Mouse (Mus musculus): ENCODE data around the gene Prss35.
A peak's percentile ranks its signal among the peaks of the same experiment; 100 is the strongest.

Prss35 gene

DNA sequence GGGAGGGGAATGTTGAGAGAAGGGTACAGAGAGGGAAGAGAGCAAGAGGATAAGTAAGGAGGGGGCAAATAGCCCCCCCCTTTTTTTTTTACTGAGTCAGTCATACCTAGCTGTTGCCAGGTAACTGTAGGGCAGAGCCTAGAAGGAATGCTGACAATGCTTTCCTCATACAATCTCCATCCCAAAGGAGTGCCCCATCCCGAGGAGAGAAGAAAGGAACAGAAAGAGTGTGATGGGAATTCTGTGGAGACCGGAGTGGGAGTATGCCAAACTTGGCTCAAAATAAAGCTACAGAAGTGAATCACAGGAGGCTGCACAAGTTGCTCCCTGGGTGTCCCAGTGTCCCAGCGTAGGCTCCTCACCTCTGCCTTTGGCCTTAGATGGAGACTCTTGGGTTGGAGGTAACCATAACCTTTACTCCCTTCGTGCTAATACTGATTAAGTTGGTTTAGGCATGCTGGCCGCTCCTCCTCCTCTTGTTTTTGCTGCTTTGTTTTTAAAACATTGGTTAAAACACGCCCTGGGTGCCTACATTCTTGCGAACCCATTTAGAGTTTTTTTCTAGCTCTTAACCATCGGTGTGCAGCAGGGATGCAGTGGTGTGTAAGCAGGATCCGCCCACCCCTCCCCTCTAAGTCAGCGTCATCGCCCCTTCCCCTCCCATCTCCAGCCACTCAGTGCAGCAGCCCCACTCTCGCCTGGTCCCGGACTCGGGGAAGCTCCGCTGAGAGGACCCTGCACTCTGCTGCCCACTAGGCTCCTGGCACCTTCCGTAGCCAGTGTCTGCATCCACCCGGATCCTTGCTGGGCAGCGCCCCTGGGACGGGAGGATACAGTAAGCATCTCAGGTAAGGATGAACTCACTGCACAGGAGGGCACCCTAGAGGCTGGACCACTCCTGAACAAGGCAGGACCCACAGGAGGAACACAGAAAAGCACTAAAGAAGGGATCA lies at the start of gene Prss35:
Gene Prss35, plus strand, starts transcription at position 691 of the 953 bp plus-strand sequence.
- DNase-seq (ENCODE audit: low spot score), result peak; percentile 28

DNA sequence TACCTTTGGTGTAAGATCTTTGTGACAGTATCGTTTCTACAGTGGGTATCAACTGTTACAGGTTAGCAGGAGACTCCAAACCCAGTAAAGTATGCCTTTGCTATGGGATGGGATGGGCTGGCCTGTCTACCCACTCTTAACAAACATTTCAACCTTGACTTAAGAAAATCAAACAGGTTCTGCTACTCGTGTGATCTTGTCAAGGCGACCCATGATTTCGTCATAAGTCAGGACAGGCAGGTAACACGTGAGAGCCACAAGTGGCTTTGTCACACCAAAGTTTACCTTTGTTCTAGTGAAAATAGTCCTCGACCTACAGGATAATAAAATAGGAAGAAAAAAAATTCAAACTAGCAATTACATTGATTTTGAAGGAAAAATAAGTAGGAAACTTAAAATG lies 49.5 kb upstream of the Prss35 start:
- DNase-seq (ENCODE audit: low spot score), result no peak

DNA sequence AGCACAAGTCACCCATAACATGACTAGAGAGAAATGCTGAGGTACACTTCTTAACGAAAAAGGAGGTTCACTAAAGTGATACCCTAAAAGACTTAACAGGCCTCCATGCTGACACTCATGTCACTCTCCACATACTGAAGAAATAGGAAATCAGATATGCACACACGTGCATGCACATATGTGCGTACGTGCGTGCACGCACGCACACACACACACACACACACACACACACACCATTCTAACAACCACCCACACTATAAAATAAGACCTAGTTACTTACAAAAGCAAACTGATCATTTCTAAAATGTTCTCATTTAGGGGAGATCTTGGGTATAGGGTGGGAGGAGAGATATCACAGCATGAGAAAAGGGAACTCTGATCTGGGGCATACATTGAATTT lies 48.8 kb upstream of the Prss35 start:
- DNase-seq (ENCODE audit: low spot score), result no peak

DNA sequence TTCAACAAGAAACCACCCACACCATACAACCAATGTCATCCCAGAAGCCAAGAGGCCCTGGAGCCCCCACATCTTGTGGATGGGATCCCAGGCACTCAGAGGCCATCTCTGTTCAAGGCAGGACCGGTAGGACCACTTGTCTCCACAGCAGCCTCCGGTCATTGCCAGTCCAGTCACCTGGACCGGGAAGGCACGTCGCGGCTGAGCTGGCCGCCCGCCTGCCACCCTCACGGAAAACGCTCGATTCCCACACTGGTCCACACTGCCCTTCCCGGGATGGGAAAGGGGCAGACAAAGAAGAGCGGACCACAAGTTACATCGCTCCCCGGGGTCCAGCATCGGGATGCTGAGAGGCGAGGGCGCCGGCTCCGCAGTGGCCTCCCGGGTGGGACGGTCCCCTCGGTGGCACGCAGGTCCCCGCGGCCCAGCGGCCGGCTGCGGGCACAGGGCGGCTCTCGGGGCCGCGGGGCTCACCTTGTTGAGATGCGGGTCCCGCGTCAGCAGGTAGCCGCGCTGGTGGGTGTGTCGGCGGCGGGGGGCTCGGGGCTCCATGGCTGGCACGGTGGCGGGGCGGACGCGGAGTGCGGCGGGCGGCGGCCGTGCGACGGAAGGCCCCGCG lies 48.1 kb upstream of the Prss35 start:
- DNase-seq (ENCODE audit: low spot score), result peak; percentile 13

DNA sequence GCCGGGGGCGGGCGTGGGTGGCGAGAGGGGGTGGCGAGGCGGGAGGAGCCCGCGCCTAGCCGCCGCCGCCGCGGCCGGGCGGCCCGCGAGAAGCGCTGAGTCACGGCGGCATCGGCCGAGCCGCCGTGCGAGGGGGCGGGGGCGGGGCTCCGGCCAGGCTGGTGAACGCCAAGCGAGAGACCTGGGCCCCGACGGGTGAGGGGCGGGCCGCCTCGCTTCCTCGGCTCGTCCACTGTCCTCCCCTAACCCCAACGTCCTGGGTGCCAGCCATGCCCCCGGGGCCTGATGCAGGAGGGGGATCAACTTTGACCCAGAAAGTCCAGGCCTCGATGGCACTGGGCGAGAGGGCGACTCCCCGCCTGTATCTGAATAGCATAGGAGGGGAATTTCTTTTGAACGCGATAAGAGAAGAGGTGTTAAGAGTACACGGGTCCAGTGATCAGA lies 47.6 kb upstream of the Prss35 start, which contains the start of gene Me1:
Gene Me1, minus strand, starts transcription at position 136 of the 444 bp plus-strand sequence.
- peak; percentile 26 for DNase-seq (ENCODE audit: low spot score)

DNA sequence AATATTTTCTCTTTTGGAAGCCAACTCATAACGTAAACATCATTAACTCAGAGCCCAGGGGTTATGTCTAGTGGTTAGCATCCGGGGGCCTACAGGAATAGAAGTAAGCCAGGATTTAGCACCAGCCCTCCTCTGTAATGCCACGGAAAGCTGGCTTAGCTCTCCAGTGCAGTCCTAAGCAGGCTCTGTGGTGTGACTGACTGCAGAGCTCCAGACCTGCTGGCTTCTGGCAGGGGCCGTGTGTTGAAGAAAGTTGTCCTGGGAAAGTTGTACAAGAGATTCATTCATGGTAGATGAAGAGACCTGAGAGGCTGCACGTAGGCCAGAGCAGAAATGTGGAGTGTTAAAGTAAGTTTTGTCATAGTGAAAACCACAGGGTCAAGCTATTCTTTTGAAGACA lies 42.2 kb upstream of the Prss35 start:
- no peak for DNase-seq (ENCODE audit: low spot score)

DNA sequence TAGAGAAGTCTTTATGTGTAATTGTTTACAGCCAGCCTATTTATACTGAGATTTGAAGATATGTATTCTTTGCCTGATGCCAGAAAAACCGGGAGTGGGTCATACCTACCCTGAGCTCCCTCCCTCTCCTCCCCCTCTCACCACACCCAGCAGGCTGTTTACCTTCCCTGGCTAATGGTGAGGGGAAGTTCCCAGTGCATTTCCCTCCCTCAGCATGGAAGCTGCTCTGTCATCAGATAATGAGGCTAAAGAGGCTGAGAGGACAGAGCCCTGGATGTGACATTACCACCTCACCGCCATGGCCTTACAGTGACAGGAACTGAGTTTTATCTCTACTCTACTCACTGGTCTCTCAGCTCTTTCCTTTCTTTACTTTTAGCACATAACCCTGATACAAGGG lies 41.6 kb upstream of the Prss35 start:
- no peak for DNase-seq (ENCODE audit: low spot score)

DNA sequence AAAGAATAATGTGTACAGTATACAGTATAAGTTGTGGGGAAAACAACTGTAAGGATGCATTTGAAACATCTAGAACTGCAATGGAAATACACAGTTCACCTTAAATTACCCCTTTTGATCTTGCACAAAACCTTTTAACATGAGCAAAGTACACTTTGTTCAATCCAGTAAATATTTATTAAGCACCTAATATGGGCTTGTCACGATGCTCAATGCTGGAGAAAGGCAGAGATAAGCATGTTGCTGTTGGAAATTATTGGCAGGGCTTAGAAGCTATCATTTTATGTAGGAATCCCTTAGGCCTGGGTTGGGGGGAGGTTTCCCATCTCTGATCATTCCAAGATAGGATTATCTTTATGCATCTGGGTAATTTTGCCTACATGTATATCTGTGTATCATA lies 36.0 kb upstream of the Prss35 start:
- DNase-seq (ENCODE audit: low spot score), result no peak

DNA sequence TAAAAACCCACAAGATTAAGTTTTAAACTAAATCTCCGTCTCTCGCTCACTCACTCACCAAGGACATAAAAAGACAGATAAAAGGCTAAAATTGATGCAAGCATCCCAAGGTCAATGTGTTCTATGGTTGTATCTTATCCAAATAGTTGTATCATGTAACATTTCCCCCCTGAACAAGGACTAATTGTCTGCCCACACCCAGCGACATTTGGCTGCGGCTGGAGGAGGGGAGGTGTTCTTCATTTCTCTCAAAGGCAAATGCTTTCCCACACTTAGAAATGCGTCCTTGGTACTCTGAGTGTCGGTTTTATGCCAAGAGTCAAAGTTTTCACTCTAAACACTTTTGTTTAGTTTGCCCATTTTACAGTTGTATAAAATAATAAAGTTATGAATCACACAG lies 34.5 kb upstream of the Prss35 start:
- DNase-seq (ENCODE audit: low spot score), result no peak

DNA sequence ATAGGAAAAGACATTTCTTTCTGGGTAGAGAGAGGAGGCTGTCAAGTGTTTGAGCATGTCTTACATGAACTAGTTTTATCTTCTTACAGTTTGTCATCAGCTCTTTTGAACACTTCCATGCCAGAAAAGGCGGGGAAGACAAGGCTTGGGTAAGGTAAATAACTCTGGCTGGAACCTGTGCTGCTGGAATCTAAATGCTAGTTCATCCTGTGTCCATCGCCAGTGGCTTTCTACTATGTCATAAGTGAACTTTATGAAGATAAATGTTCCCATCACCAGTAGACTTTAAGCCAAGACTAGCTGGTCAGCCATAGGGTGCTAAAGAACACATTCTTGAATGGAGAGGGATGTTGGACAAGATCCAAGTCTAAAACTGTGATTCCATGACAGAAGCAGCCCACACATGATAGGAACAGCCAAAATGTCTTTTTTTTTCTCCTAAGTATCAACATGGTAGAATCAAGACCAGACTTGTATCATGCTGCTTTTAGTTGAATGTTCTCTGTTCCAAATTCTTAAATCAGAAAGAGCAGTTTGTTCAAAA lies 33.3 kb upstream of the Prss35 start:
- no peak for DNase-seq (ENCODE audit: low spot score)

DNA sequence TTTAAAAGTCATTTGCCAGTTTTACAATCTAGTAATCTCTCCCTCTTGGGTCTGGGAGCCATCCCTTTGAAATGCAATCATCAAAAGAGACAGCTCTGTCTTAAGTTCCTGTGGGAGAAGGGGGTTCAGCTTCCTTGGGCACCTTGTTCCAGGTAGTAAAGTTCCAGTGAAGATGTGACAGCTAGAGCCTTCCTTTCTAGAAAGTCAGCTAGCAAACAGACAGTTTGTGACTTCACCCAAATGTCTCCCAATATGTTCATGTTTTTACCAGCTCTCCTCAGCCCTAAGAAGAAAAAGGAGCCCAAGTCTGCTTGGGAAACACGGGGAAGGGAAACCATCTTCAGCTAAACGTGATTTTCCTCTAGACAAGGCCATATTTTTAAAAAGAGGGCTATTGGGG lies 30.8 kb upstream of the Prss35 start:
- DNase-seq (ENCODE audit: low spot score), result no peak

DNA sequence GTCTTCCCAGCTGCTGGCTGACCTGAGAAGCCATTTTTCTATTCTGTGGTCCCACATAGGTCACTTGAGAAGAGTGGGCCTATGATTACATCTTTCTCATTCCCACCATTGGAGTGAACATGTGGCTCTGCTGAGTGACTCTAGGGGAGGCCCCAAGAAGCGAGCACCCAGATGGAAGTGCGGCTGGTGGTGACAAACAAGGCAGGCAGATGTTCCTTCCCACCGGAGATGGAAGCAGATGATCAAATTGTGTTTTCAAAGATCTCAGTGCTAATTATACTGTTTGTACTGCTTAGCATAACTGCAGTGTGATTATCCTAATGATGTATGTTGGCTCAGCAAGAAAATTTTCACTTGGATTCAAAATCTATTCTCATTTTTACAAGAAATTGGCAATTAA lies 29.4 kb upstream of the Prss35 start:
- no peak for DNase-seq (ENCODE audit: low spot score)

DNA sequence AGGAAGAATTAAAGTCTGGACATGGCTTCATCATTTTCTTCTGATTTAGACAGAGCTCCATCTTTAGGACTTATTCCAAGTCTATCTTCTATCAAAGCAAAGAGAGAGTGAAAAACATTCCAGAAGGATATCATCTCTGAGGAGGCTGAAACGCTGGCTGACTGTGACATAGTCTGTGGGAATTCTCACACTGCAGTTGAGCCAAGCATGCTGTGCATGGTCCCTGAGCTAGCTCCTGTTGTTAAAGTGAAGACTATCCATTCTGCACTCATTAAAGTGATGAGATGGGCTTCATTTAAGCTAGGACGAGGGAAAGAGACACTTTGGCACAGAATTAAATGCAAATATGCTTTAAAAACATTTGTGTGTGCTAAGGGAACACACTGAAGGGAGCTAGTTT lies 26.9 kb upstream of the Prss35 start:
- no peak for DNase-seq (ENCODE audit: low spot score)

DNA sequence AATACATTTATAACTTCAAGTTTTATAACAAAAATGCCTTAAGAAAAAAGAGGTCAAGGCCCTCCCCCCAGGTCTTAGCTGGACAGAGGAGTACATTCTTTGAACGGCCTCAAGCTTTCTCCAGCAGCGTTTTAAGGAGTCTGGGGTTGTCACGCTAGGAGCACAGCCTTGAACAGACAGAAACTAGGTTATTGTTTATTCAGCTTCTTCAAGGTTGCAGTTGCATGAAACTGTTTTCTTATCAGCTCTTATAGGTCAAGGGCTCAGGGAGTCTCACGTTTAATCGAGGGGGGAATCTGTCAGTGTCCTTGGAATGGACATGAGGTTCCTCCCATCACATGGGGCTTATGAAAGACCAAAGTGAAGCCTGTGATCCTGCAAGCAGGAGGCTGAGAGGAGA lies 26.3 kb upstream of the Prss35 start:
- no peak for DNase-seq (ENCODE audit: low spot score)

DNA sequence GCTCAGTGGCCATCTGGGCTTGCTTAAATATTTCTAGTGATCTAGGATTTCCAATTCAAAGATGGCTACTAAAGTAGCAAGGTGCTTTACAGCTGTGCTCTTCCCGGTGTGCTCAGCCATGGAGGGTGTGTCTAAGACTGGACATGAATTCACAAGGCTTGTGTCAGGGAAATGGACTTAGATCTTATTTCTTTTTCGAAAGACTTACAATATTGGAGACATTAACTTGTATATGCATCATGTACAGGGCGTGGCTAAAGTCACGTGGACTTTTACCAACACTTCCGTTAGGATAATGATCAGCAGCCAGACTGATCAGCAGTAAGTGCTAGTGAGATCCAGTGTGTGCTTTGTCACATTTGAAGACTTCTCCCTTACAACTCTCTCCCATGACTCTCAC lies 23.2 kb upstream of the Prss35 start:
- DNase-seq (ENCODE audit: low spot score), result no peak

DNA sequence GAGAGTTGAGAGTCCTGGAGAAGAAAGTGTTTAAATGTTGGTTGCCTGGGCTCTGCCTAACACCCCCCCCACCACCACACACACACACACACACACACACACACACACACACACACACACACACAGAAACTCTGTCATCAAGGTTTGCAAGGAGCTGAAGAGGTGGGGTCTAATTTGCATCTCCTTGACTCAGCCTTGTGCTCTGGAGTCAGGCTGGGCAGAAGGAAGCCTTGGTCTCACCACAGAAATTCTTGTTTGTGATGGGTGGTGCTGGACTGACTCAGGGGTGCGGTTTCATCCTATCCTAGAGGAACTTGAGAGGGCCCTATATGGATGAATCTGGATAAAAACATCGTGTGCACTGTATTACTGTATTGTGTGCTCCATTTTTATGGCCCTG lies 22.7 kb upstream of the Prss35 start:
- DNase-seq (ENCODE audit: low spot score), result no peak

DNA sequence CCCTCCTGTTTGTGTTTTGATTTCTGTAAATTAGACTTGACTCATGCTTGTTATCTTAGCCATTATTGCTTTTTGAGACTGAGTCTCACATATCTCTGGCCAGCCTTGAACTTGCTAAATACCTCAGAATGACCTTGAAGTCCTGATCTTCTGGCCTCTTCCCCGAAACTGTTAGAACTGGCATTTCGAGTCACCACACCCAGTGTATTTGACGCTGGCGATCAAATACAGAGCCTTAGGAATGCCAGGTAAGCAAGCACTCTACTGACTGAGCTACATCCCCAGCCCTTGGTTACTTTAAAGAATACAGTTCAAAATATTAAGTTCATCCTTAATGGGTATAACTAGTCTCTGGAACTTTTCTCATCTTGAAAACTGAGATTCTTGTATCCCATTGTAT lies 18.4 kb upstream of the Prss35 start:
- DNase-seq (ENCODE audit: low spot score), result no peak

DNA sequence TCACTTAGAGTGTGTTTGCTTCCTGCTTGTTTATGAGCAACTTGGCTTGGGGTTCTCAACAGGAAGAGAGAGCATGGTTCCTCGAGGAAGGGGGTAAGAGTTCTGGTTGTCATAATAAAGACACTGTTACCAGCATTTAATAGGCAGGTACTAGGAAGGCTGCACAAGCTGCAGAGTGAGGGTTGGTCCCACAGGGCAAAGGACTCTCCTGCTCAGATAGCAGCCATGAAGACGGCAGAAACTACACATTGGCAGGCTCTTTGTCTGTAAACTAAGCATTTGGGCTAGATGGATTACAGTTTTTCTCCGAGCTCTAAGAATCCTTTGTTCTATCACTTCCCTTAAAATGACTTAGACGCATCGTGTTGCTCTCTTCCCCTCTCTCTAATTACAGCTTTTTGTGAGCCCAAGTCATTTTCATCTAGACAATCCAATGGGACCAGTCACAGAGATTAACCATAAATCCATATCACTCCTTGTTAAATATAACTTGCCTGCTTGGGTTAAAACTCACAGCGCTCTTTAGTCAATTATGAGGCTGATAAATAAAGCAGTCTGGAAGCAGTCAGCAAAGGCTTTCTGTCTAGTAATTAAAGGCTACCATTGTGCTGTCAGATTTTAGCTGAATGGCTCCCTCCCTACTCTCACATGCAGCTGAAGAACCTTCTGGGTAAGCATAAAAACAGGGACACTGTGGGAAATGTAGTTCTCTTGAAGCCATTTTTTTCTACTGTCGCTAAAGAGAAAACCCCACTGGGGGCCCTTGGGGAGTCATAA lies 17.7 kb upstream of the Prss35 start:
- DNase-seq (ENCODE audit: low spot score), result no peak

DNA sequence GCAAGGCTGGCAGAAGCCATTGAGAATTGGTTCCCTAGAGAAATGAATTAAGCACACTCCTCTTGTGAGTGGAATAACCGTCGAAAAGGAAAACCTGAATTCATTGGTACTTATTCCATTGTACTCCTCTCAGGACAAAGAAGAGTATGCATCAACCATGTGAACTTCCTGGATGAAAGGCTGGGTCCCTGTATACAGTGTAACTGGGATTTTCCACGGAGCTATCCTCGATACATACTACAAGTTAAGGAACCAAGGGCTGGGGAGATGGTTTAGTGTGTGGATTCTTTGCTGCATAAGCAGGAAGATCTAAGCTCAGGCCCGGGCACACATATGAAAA lies 17.1 kb upstream of the Prss35 start:
- DNase-seq (ENCODE audit: low spot score), result no peak

DNA sequence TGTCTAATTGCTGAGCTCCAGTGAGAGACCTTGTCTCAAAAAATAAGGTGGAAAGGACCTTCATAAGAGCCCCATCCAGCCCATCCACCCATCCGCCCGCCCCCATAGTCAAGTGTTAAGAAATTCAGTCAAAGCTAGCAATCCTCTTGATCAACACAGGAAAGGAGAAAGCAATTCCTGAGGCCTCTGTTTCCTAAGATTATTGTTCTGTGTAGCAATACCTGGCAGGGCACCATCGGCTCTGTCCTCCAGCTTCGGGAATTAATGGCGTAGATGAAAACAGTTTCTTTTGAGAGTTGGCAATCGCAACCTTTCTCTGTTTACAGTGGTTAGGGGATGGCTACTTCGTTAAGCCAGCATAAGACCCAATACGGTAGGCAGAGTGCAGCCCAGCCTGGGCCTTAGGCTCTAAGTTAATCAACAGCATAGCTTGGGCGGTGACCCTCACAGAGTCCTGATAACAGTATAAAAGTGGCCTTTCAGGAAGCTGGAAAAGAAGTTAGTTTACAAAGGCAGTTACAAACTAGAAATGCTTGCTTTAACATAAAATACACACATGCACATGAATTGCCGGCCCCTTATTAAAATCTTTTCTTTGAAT lies 15.1 kb upstream of the Prss35 start:
- no peak for DNase-seq (ENCODE audit: low spot score)

DNA sequence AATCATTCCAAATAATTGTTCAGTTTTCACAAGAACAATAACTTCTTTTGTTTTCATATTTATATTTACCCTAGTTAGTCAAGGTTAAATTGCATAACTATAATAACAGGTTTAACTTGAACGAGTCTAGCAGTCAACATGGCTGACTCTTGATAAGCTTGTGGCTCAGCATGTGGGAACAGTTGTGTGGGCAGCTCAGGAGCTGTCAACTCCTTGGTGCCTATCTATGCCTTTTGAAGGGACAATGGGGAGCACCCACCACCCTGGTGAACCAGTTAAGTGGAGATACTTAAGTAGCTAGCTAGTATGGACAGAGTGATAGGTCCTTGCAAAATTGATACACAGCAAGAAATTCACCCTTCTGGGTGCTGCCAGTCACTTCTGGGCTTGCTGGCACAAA lies 14.4 kb upstream of the Prss35 start:
- no peak for DNase-seq (ENCODE audit: low spot score)

DNA sequence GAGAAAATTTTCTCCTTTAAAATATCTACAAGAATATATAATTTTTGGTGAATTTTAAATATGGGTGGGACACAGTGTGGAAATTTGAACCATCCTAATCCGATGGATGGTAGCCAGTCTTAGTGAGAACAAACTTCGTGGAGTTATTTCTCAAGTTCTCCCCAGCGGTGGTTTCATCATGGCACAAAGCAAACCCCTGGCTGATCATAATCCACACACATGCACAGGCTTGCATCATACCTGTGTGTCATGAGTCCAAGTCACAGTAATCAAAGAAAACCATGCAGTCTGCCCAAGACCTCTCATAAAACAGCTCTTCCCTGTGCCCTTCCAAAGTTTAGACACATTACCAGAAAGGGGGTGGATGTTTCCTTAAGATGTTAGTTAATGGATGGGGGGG lies 13.6 kb upstream of the Prss35 start:
- no peak for DNase-seq (ENCODE audit: low spot score)
